In genomic region chr5:35712517-35712916, GRCm38 (mm10) we compare ENCODE assay signal across 28 mouse cellular contexts. TPM values are rescaled to one million over a fixed set of nuclear protein-coding genes. Genes with fewer than 3 reads are reported as not detected.
"Had no signal": no experiment of that assay in that cellular context is flagged by ENCODE, and none has a peak within 500 bp of the region (broad histone marks: within the 10 kb centered on the region; RNA-seq: fewer than 3 reads in every experiment).

No protein-coding gene starts in this region.

- H3K27me3 ChIP-seq: embryonic facial prominence, embryonic 12.5 days; embryonic facial prominence, embryonic 13.5 days; embryonic facial prominence, embryonic 15.5 days; forebrain, embryonic 12.5 days; forebrain, embryonic 13.5 days; forebrain, embryonic 15.5 days had no signal

- H3K36me3 ChIP-seq: embryonic facial prominence, embryonic 10.5 days; embryonic facial prominence, embryonic 12.5 days; embryonic facial prominence, embryonic 13.5 days; embryonic facial prominence, embryonic 15.5 days; forebrain, embryonic 10.5 days; forebrain, embryonic 12.5 days; forebrain, embryonic 15.5 days had no signal

- H3K4me2 ChIP-seq: embryonic facial prominence, embryonic 12.5 days; embryonic facial prominence, embryonic 13.5 days; embryonic facial prominence, embryonic 15.5 days; forebrain, embryonic 12.5 days; forebrain, embryonic 13.5 days; forebrain, embryonic 15.5 days had no signal

- H3K4me3 ChIP-seq: embryonic facial prominence, embryonic 10.5 days; embryonic facial prominence, embryonic 12.5 days; embryonic facial prominence, embryonic 13.5 days; embryonic facial prominence, embryonic 15.5 days; erythroblast, embryonic 14.5 days; forebrain, embryonic 10.5 days; forebrain, embryonic 12.5 days; forebrain, embryonic 13.5 days; forebrain, embryonic 15.5 days; gastrocnemius, adult 2 months; heart, adult 2 months had no signal

- DNase-seq: cerebellum, adult 8-10 months; cerebellum, adult 9-10 months; cerebellum, adult 9-11 months; cerebellum, postnatal 10 days; cerebellum, postnatal 14 days; cerebellum, postnatal 25 days; cerebellum, postnatal 36 days; embryo, embryonic 11 days; forebrain, postnatal 0 days; gastrocnemius, adult 2 months; gastrocnemius, postnatal 10 days; gastrocnemius, postnatal 14 days; gastrocnemius, postnatal 25 days; gastrocnemius, postnatal 36 days; heart, adult 11 months; heart, adult 18-20 months; heart, adult 2 months had no signal

RNA-seq across cellular contexts. Expression of gene Htra3, which starts 32.9 kb away (rescaled TPM):
- total RNA-seq: common myeloid progenitor, adult 5-6 weeks; granulocyte monocyte progenitor cell, adult 5-6 weeks had no signal
- polyA plus RNA-seq: erythroblast, embryonic 14.5 days had no signal

RNA-seq across cellular contexts. Expression of gene Ablim2, which starts 45.2 kb away (rescaled TPM):
- total RNA-seq: common myeloid progenitor, adult 5-6 weeks had no signal
- polyA plus RNA-seq: erythroblast, embryonic 14.5 days; forebrain, embryonic 10.5 days had no signal
